Mouse (Mus musculus) forebrain, embryonic 14.5 days (tissue): ENCODE results near the gene 2410004P03Rik. TPM values are rescaled to one million over a fixed set of nuclear protein-coding genes. Genes with fewer than 3 reads are reported as not detected.

ENCODE experiments used
- ATAC-seq: fragments of 200-750 bp; cut with Nextera tagmentation; 2 replicates; pipeline ENCODE4 v1.8.0; 2017; ENCODE audit warnings: mild to moderate bottlenecking, moderate library complexity
- DNase-seq: peaks from one replicate; pipeline ENCODE4 v3.0.0-alpha.2; 2015; ENCODE audit warnings: low spot score
- H3K27ac ChIP-seq: fragments of 300-500 bp; sonication (generic); 2 replicates; pipeline ENCODE4 v1.5.1; 2014; ENCODE audit warnings: low read depth, mild to moderate bottlenecking, control low read depth, low read length, moderate library complexity
- H3K27me3 ChIP-seq: fragments of 300-500 bp; sonication (generic); replicated peaks from 2 replicates; pipeline ENCODE4 v1.6.1; 2014; ENCODE audit warnings: low read length, control low read depth, mixed read lengths; ENCODE audit not compliant: control insufficient read depth, insufficient read depth
- H3K36me3 ChIP-seq: fragments of 300-500 bp; sonication (generic); 2 replicates; pipeline ENCODE4 v1.6.1; 2014; ENCODE audit warnings: low read length, control low read depth; ENCODE audit not compliant: control insufficient read depth, insufficient read depth
- H3K4me1 ChIP-seq: fragments of 300-500 bp; sonication (generic); 2 replicates; pipeline ENCODE4 v1.6.1; 2014; ENCODE audit warnings: antibody characterized with exemption, low read length, control low read depth; ENCODE audit not compliant: control insufficient read depth, insufficient read depth
- H3K4me2 ChIP-seq: fragments of 300-500 bp; sonication (generic); 2 replicates; pipeline ENCODE4 v1.6.1; 2014; ENCODE audit warnings: mild to moderate bottlenecking, control low read depth, low read length
- H3K4me3 ChIP-seq: fragments of 300-500 bp; sonication (generic); 2 replicates; pipeline ENCODE4 v1.5.1; 2014; ENCODE audit warnings: low read depth, low read length, control low read depth
- H3K9ac ChIP-seq: fragments of 300-500 bp; sonication (generic); 2 replicates; pipeline ENCODE4 v1.6.1; 2014; ENCODE audit warnings: mild to moderate bottlenecking, low read length, control low read depth, moderate library complexity
- H3K9me3 ChIP-seq: fragments of 300-500 bp; sonication (generic); replicated peaks from 2 replicates; pipeline ENCODE4 v1.6.1; 2016; ENCODE audit warnings: low read length, control low read depth, mixed read lengths; ENCODE audit not compliant: control insufficient read depth
- WGBS: fragments of 180-500 bp; shearing (Covaris S2); extraction: QIAGEN DNeasy Blood & Tissue Kit; methylation state at CpG from one replicate; pipeline ENCODE4 v1.1.7; 2014; 5-methylcytosine and 5-hydroxymethylcytosine counted together
- polyA plus RNA-seq: library from polyadenylated mRNA; unstranded; fragments of >200 nt; fragmentation: Nextera tagmentation; extraction: Ambion mirVana; gene quantifications from 2 replicates; pipeline ENCODE4 v1.2.1, GENCODE M21; 2014

Gene 2410004P03Rik
- polyA plus RNA-seq, 1 experiment from 2014 or later = 2.8 TPM

DNA sequence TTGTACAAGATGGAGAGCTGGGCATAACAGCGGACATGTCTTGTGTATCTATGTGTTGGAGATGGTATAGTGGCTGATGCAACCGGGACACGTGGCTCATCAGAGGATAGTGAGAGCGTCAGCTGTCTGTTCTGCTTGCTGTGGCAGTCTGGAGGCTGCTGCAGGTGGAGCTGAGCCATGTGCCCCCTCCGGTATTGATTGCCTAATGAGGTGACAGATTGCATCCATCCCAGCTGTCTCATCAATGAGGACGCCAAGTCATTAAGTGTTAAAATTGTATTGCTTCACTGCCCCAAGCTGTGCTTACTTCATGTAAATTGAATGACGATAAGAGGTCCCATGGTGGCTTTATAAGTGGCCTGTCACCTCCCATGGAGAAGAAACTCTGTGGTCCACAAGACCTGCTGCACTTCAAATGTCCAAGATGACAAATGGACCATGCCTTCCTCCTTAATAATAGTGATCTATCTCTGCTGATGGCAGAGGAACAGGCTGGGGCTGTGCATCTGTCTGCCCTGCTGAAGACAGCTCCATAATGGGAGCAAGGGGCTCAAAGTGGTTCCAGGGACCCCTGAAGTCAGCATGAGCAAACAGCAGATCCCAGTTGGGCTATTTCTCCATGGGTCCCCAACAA, 37.6 kb upstream of the 2410004P03Rik start:
- Histone ChIP-seq H3K27me3 (no peaks in the 10 kb centered on the region), H3K9ac (no peak overlapping the region), H3K9me3 (no peaks in the 10 kb centered on the region), H3K36me3 (no peaks in the 10 kb centered on the region), H3K4me2 (no peak overlapping the region), H3K4me1 (no peaks in the 10 kb centered on the region), H3K27ac (no peak overlapping the region), H3K4me3 (no peak overlapping the region)
- WGBS = 54% methylated on average over 7 of the region's 7 CpGs
- DNase-seq (peak; percentile 43), ATAC-seq (peak; percentile 77)

DNA sequence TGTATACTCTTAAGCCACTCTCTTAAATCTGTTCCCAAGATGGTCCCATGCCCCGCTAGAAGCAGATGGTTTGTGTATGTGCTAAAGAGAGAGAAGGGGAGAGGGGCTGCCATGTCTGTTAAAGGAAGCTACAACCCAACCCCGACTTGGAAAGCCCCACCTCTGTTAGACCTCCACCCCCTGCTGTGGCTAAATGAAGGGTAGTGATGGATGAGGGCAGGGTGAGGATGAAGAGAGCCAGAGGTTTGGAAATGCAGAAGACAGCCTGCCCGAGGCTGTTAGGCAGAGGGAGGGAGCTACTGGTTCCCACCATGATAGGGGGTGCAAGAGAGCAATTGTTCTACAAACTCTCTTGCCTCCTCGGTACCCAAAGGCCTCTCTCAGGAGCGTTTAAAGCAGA, 31.8 kb upstream of the 2410004P03Rik start:
- H3K9ac ChIP-seq = no peak overlapping the region
- H3K4me1 ChIP-seq = no peaks in the 10 kb centered on the region
- H3K4me3 ChIP-seq = no peak overlapping the region
- H3K27me3 ChIP-seq = no peaks in the 10 kb centered on the region
- ATAC-seq = no peak
- 69% methylated on average over 5 of the region's 5 CpGs for WGBS
- H3K9me3 ChIP-seq = no peaks in the 10 kb centered on the region
- no peak overlapping the region for H3K27ac ChIP-seq
- no peaks in the 10 kb centered on the region for H3K36me3 ChIP-seq
- no peak overlapping the region for H3K4me2 ChIP-seq
- no peak for DNase-seq

DNA sequence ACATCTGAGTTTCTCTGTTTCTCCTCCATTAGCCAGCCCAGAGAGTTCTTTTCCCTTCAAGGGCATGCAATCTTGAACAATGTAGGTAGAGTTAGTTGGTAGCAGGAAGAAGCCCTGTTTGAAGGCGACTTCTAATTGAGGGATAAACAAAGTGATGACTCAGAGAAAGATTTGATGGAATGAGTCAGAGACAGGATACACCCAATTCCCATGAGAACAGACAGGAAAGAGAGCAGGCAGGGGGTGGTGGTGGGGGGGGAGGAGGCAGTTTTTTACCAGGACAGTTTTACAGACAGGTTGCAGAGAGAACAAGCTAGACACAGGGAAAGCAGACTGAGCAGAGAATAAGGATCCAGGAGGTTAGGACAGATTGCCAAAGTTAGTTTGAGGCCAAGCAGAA, 29.0 kb upstream of the 2410004P03Rik start:
- Histone ChIP-seq H3K27me3 (no peaks in the 10 kb centered on the region), H3K4me3 (no peak overlapping the region), H3K9ac (no peak overlapping the region), H3K9me3 (no peaks in the 10 kb centered on the region), H3K4me1 (no peaks in the 10 kb centered on the region; the same call in 1 of the 2 replicates), H3K36me3 (no peaks in the 10 kb centered on the region), H3K27ac (no peak overlapping the region), H3K4me2 (no peak overlapping the region)
- ATAC-seq (no peak), DNase-seq (no peak)
- WGBS = 75% methylated on average over 1 of the region's 1 CpGs

DNA sequence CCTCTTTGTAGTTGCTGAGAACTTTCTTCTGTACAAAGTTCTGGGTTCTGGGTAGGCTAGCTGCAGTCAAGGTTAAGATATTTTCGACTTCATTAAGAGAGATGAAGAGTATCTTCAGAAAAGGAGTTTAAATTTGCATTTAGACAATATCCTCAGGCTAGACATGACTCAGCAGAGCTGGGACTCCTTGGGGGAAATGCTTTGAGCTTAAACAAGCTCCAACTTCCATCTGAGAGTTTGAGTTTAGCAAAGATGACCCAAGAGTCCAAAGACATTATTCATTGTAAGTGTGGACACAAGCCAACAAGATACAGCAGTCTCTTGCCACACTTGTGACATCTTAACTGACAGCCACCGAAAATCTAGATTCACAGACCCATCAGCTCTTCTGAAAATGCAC, 27.9 kb upstream of the 2410004P03Rik start:
- Histone ChIP-seq H3K36me3 (no peaks in the 10 kb centered on the region), H3K27me3 (no peaks in the 10 kb centered on the region), H3K4me1 (no peaks in the 10 kb centered on the region; the same call in 1 of the 2 replicates), H3K27ac (no peak overlapping the region), H3K4me3 (no peak overlapping the region), H3K9me3 (no peaks in the 10 kb centered on the region), H3K9ac (no peak overlapping the region), H3K4me2 (no peak overlapping the region)
- DNase-seq = no peak
- ATAC-seq = no peak
- WGBS = 80% methylated on average over 2 of the region's 2 CpGs

DNA sequence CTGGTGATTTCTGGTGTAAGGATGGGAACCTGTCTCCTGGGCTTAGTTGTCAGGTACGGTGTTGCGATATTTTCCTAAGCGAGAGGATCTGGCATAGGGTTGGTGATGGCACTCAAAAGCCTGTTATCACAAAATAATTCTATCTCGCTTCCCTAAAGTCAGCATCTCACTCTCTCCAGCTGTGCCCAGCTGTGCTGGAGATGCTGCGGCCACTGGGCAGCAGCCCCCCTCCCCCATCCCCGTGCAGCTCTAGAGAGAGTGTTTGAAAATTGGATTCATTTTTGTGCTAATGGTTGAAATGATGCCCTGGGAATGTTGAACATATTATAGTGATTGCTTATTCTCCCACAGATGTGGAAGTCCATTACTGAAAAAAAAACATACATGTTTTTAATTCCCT, 26.7 kb upstream of the 2410004P03Rik start:
- Histone ChIP-seq H3K9me3 (no peaks in the 10 kb centered on the region), H3K4me1 (no peaks in the 10 kb centered on the region; the same call in 1 of the 2 replicates), H3K9ac (no peak overlapping the region), H3K27ac (no peak overlapping the region), H3K27me3 (no peaks in the 10 kb centered on the region), H3K4me3 (no peak overlapping the region), H3K36me3 (no peaks in the 10 kb centered on the region), H3K4me2 (no peak overlapping the region)
- no peak for DNase-seq
- WGBS = 88% methylated on average over 6 of the region's 6 CpGs
- ATAC-seq = no peak

DNA sequence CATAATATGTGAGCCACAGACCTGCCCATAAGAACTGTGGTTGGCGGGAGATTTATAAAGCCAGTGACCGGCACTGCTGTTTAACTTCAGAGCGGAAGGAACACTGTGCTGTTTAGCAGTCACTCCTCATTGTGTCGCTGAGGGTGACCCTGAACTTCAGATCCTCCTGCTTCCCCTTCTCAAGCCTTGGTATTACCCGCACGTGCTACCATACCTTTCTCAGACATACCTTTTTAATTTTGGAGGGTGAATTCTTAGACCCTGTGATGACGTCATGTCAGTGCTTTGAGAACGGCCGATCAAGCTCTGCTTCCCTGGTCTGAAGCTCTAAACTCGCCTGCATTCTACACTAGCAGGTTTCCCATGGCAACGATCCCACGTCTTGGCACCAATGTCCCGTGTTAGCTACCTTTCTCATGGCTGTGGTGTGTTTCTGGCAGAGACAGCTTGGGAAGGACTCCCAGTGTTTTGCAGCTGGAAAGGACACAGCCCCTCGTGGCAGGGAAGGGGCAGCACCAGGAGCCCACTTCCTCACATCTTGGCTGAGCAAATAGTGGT, 25.6 kb upstream of the 2410004P03Rik start:
- no peak overlapping the region for H3K27ac ChIP-seq
- no peaks in the 10 kb centered on the region for H3K9me3 ChIP-seq
- H3K9ac ChIP-seq = no peak overlapping the region
- WGBS = 51% methylated on average over 14 of the region's 14 CpGs
- no peaks in the 10 kb centered on the region for H3K36me3 ChIP-seq
- ATAC-seq = 0 out of 2 replicates have a peak, but pooled peaks have one; percentile 9
- no peaks in the 10 kb centered on the region; the same call in 1 of the 2 replicates for H3K4me1 ChIP-seq
- no peaks in the 10 kb centered on the region for H3K27me3 ChIP-seq
- peak; percentile 45 for DNase-seq
- H3K4me3 ChIP-seq = no peak overlapping the region
- no peak overlapping the region for H3K4me2 ChIP-seq

DNA sequence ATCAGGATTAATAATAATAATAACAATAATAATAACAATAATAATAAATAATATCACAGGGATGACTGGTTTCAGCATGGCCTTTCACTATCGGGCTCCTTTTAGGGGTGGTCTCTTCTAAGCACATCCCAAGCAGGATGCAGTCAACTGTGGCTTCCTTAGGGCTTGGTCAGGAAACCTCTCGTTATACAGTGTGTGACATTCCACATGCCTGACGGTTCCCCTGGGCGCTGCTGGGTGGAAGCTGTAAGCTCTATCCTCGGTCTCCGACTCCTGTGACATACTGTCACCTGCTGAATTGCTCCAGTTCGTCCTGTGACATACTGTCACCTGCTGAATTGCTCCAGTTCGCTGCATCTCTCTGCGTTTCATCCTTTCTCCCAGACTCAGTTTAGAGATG, 25.0 kb upstream of the 2410004P03Rik start:
- H3K36me3 ChIP-seq = no peaks in the 10 kb centered on the region
- ATAC-seq (no peak), DNase-seq (no peak)
- H3K4me1 ChIP-seq = no peaks in the 10 kb centered on the region; the same call in 1 of the 2 replicates
- no peak overlapping the region for H3K9ac ChIP-seq
- no peaks in the 10 kb centered on the region for H3K27me3 ChIP-seq
- H3K4me2 ChIP-seq = no peak overlapping the region
- H3K9me3 ChIP-seq = no peaks in the 10 kb centered on the region
- no peak overlapping the region for H3K4me3 ChIP-seq
- WGBS = 54% methylated on average over 9 of the region's 9 CpGs
- 0 out of 2 replicates have a peak overlapping the region, but pooled peaks have one; percentile 18 for H3K27ac ChIP-seq

DNA sequence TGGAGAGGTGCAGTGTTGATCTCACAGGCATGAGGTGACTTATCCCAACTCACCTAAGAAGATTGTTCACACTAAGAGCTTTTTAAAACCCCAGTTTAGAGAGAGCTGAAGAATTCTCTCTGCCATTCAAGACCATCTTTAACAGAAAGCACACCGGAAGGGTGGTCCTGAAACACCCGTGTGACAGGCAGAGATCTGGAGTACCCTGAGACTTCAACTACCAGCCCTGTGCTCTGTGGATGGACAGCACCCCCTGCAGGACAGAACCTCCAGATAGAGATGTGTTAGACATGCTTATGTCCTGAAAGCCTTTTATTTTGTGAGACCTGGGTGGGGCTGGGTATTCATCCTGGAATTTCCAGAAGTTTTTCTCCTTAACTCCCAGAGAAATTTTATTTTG, 23.6 kb upstream of the 2410004P03Rik start:
- no peak for ATAC-seq
- H3K9me3 ChIP-seq = no peaks in the 10 kb centered on the region
- WGBS = 71% methylated on average over 2 of the region's 2 CpGs

DNA sequence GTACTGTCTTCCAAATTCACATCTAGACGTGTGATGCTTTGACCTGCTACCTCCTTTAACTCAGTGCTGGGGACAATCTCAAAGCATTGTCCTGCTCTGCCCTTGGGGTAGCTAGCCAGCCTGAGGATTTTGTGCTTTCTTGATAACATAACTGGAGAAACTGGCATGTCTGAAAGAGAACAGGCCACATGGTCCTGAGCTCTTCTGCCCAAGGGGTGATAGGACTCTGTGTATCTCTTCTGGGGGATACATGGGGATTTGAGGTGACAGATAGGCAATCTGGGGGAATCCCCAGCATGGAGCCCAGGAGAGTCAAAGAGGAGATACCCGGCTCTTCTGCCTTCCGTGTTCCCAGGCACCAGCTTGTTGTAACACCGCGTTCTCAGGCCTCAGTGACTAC, 23.1 kb upstream of the 2410004P03Rik start:
- Histone ChIP-seq H3K27me3 (no peaks in the 10 kb centered on the region), H3K9ac (no peak overlapping the region), H3K27ac (no peak overlapping the region), H3K9me3 (no peaks in the 10 kb centered on the region), H3K4me1 (no peaks in the 10 kb centered on the region; the same call in 1 of the 2 replicates), H3K4me2 (no peak overlapping the region), H3K4me3 (no peak overlapping the region), H3K36me3 (no peaks in the 10 kb centered on the region)
- 83% methylated on average over 5 of the region's 5 CpGs for WGBS
- no peak for ATAC-seq
- no peak for DNase-seq

More for the DNA sequence above, 23.6 kb upstream of the 2410004P03Rik start:
- Histone ChIP-seq H3K4me2 (no peak overlapping the region), H3K4me1 (no peaks in the 10 kb centered on the region; the same call in 1 of the 2 replicates), H3K36me3 (no peaks in the 10 kb centered on the region), H3K27ac (no peak overlapping the region), H3K4me3 (no peak overlapping the region), H3K27me3 (no peaks in the 10 kb centered on the region), H3K9ac (no peak overlapping the region)
- DNase-seq = peak; percentile 33
